Mouse (Mus musculus) spleen, adult 2 months (tissue): ENCODE measurements around the gene Mroh8.

Experiments used
- CTCF ChIP-seq: fragments of 200-500 bp; IDR thresholded peaks from 2 replicates; pipeline ENCODE4 v1.5.1; 2011; ENCODE audit warnings: mild to moderate bottlenecking, inconsistent platforms; ENCODE audit not compliant: insufficient read depth, insufficient read length, insufficient replicate concordance; ENCODE audit errors: extremely low read depth
- POLR2A ChIP-seq: fragments of 200-500 bp; IDR thresholded peaks from 2 replicates; pipeline ENCODE4 v1.6.1; 2011; ENCODE audit warnings: low read depth, low read length, inconsistent platforms

DNA sequence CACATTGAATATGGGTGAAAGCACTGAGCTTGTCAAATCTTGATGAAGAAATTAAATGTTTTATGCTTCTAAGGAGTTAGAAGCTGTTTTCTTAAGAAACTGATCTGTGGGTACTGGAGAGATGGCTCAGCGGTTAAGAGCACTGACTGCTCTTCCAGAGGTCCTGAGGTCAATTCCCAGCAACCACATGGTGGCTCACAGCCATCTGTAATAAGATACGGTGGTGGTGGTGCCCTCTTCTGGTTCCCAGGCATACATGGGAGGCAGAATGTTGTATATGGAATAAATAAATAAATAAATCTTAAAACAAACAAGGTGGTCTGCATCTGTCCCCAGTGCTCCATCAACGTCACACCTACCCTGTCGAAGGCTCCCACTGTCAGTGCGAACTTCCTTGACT lies 104.9 kb downstream of the Mroh8 start:
- TF ChIP-seq POLR2A (no peak), CTCF (no peak)
